Mouse (Mus musculus) kidney, embryonic 14.5 days (tissue): ENCODE results near the gene Extl1. TPM values are rescaled to one million over a fixed set of nuclear protein-coding genes. Genes with fewer than 3 reads are reported as not detected.

Source experiments
- ATAC-seq: fragments of 200-750 bp; cut with Nextera tagmentation; 2 replicates; pipeline ENCODE4 v1.8.0; 2017; ENCODE audit warnings: moderate number of reproducible peaks, mild to moderate bottlenecking, moderate TSS enrichment, moderate library complexity; ENCODE audit not compliant: low FRiP score, low TSS enrichment
- H3K27ac ChIP-seq: fragments of 300-500 bp; sonication (generic); 2 replicates; pipeline ENCODE4 v1.5.1; 2014; ENCODE audit warnings: low read depth, mild to moderate bottlenecking, low read length, moderate library complexity, mixed read lengths
- H3K27me3 ChIP-seq: fragments of 300-500 bp; sonication (generic); 2 replicates; pipeline ENCODE4 v1.6.1; 2014; ENCODE audit warnings: mild to moderate bottlenecking, low read length; ENCODE audit not compliant: control insufficient read depth, insufficient read depth
- H3K36me3 ChIP-seq: fragments of 300-500 bp; sonication (generic); 2 replicates; pipeline ENCODE4 v1.6.1; 2014; ENCODE audit warnings: low read length, mixed read lengths; ENCODE audit not compliant: control insufficient read depth, insufficient read depth
- H3K4me1 ChIP-seq: fragments of 300-500 bp; sonication (generic); 2 replicates; pipeline ENCODE4 v1.6.1; 2014; ENCODE audit warnings: low read length, mixed read lengths; ENCODE audit not compliant: control insufficient read depth, insufficient read depth
- H3K4me2 ChIP-seq: fragments of 300-500 bp; sonication (generic); replicated peaks from 2 replicates; pipeline ENCODE4 v1.6.1; 2014; ENCODE audit warnings: low read depth, mild to moderate bottlenecking, low read length
- H3K4me3 ChIP-seq: fragments of 300-500 bp; sonication (generic); 2 replicates; pipeline ENCODE4 v1.5.1; 2014; ENCODE audit warnings: mild to moderate bottlenecking, low read length
- H3K9ac ChIP-seq: fragments of 300-500 bp; sonication (generic); 2 replicates; pipeline ENCODE4 v1.6.1; 2014; ENCODE audit warnings: low read depth, mild to moderate bottlenecking, low read length, moderate library complexity
- H3K9me3 ChIP-seq: fragments of 300-500 bp; sonication (generic); 2 replicates; pipeline ENCODE4 v1.6.1; 2016; ENCODE audit warnings: low read length; ENCODE audit not compliant: control insufficient read depth
- WGBS: fragments of 180-500 bp; shearing (Covaris S2); extraction: QIAGEN DNeasy Blood & Tissue Kit; methylation state at CpG from one replicate; pipeline ENCODE4 v1.1.7; 2014; 5-methylcytosine and 5-hydroxymethylcytosine counted together
- polyA plus RNA-seq: library from polyadenylated mRNA; unstranded; fragments of >200 nt; fragmentation: Nextera tagmentation; extraction: Ambion mirVana; gene quantifications from 2 replicates; pipeline ENCODE4 v1.2.1, GENCODE M21; 2014

Gene Extl1
- polyA plus RNA-seq, 1 experiment from 2014 or later = 0.23 TPM

GRCm38 (mm10) chr4:134395977-134396825 is 12.6 kb upstream of the Extl1 start, which contains the start of gene Pafah2:
TSS of gene Pafah2 (plus strand) at chr4:134396320.
- ATAC-seq = peak; percentile 98
- Histone ChIP-seq H3K27me3 (no peaks in the 10 kb centered on the region), H3K27ac (peak within 1 kb of the TSS; percentile 51; the same call in 1 of the 2 replicates), H3K9ac (peak within 1 kb of the TSS; percentile 62), H3K36me3 (no peaks in the 10 kb centered on the region), H3K4me3 (peak within 1 kb of the TSS; percentile 65), H3K4me2 (peak within 1 kb of the TSS; percentile 93), H3K4me1 (peaks cover 11% of the 10 kb centered on the region), H3K9me3 (no peaks in the 10 kb centered on the region; the same call in none of the 2 replicates)
- WGBS = 1% methylated on average over 31 of the region's 31 CpGs

GRCm38 (mm10) chr4:134395142-134395541 is 11.5 kb upstream of the Extl1 start:
- H3K4me3 ChIP-seq = no peak overlapping the region
- H3K9ac ChIP-seq = no peak overlapping the region
- H3K9me3 ChIP-seq = no peaks in the 10 kb centered on the region; the same call in none of the 2 replicates
- ATAC-seq = no peak
- no peak overlapping the region for H3K4me2 ChIP-seq
- no peaks in the 10 kb centered on the region for H3K27me3 ChIP-seq
- WGBS = 94% methylated on average over 7 of the region's 7 CpGs
- H3K27ac ChIP-seq = no peak overlapping the region
- H3K36me3 ChIP-seq = no peaks in the 10 kb centered on the region
- H3K4me1 ChIP-seq = 0 out of 2 replicates have a peak, but pooled peaks cover 8% of the 10 kb centered on the region

- ATAC-seq = no peak
- no peak overlapping the region for H3K4me3 ChIP-seq
- H3K9ac ChIP-seq = no peak overlapping the region
- no peak overlapping the region for H3K4me2 ChIP-seq
- WGBS = 26% methylated on average over 12 of the region's 12 CpGs
- no peaks in the 10 kb centered on the region for H3K36me3 ChIP-seq
- H3K4me1 ChIP-seq = 0 out of 2 replicates have a peak, but pooled peaks cover 8% of the 10 kb centered on the region
- H3K27me3 ChIP-seq = no peaks in the 10 kb centered on the region
- H3K9me3 ChIP-seq = no peaks in the 10 kb centered on the region; the same call in none of the 2 replicates
- no peak overlapping the region for H3K27ac ChIP-seq
Measured at GRCm38 (mm10) chr4:134393026-134393425, 9.4 kb upstream of the Extl1 start.

- ATAC-seq = no peak
- no peak overlapping the region for H3K27ac ChIP-seq
- H3K4me1 ChIP-seq = 0 out of 2 replicates have a peak, but pooled peaks cover 6% of the 10 kb centered on the region
- no peak overlapping the region for H3K4me3 ChIP-seq
- no peaks in the 10 kb centered on the region; the same call in none of the 2 replicates for H3K9me3 ChIP-seq
- H3K9ac ChIP-seq = no peak overlapping the region
- H3K4me2 ChIP-seq = no peak overlapping the region
- H3K27me3 ChIP-seq = no peaks in the 10 kb centered on the region
- 25% methylated on average over 8 of the region's 8 CpGs for WGBS
- no peaks in the 10 kb centered on the region for H3K36me3 ChIP-seq
Measured at GRCm38 (mm10) chr4:134392595-134392994, 8.9 kb upstream of the Extl1 start.

GRCm38 (mm10) chr4:134391636-134392035 is 8.0 kb upstream of the Extl1 start:
- no peaks in the 10 kb centered on the region; the same call in none of the 2 replicates for H3K9me3 ChIP-seq
- no peak overlapping the region for H3K4me3 ChIP-seq
- H3K4me2 ChIP-seq = no peak overlapping the region
- no peaks in the 10 kb centered on the region for H3K4me1 ChIP-seq
- no peak overlapping the region for H3K27ac ChIP-seq
- 90% methylated on average over 1 of the region's 1 CpGs for WGBS
- no peaks in the 10 kb centered on the region for H3K27me3 ChIP-seq
- no peak for ATAC-seq
- H3K36me3 ChIP-seq = no peaks in the 10 kb centered on the region
- no peak overlapping the region for H3K9ac ChIP-seq

- H3K36me3 ChIP-seq = no peaks in the 10 kb centered on the region
- H3K9me3 ChIP-seq = no peaks in the 10 kb centered on the region; the same call in none of the 2 replicates
- no peaks in the 10 kb centered on the region for H3K27me3 ChIP-seq
- H3K27ac ChIP-seq = no peak overlapping the region
- 13% methylated on average over 5 of the region's 5 CpGs for WGBS
- no peak overlapping the region for H3K4me2 ChIP-seq
- no peak overlapping the region for H3K4me3 ChIP-seq
- H3K4me1 ChIP-seq = no peaks in the 10 kb centered on the region
- no peak for ATAC-seq
- no peak overlapping the region for H3K9ac ChIP-seq
Measured at GRCm38 (mm10) chr4:134388397-134388796, 4.7 kb upstream of the Extl1 start.

- Histone ChIP-seq H3K9me3 (no peaks in the 10 kb centered on the region; the same call in none of the 2 replicates), H3K27me3 (no peaks in the 10 kb centered on the region), H3K27ac (no peak overlapping the region), H3K4me1 (no peaks in the 10 kb centered on the region), H3K9ac (no peak overlapping the region), H3K4me2 (no peak overlapping the region), H3K4me3 (no peak overlapping the region), H3K36me3 (no peaks in the 10 kb centered on the region)
- ATAC-seq = 0 out of 2 replicates have a peak, but pooled peaks have one; percentile 20
- 72% methylated on average over 6 of the region's 6 CpGs for WGBS
Measured at GRCm38 (mm10) chr4:134387268-134387667, 3.6 kb upstream of the Extl1 start.

GRCm38 (mm10) chr4:134379510-134379909 is 4.1 kb downstream of the Extl1 start:
- Histone ChIP-seq H3K27ac (no peak overlapping the region), H3K27me3 (no peaks in the 10 kb centered on the region), H3K4me2 (no peak overlapping the region), H3K4me1 (no peaks in the 10 kb centered on the region), H3K9ac (no peak overlapping the region), H3K36me3 (no peaks in the 10 kb centered on the region), H3K9me3 (no peaks in the 10 kb centered on the region), H3K4me3 (no peak overlapping the region)
- no peak for ATAC-seq
- 86% methylated on average over 8 of the region's 8 CpGs for WGBS

GRCm38 (mm10) chr4:134378089-134378615 is 5.5 kb downstream of the Extl1 start:
- ATAC-seq = no peak
- no peaks in the 10 kb centered on the region for H3K36me3 ChIP-seq
- H3K4me1 ChIP-seq = no peaks in the 10 kb centered on the region
- H3K27me3 ChIP-seq = no peaks in the 10 kb centered on the region
- H3K4me3 ChIP-seq = no peak overlapping the region
- no peak overlapping the region for H3K27ac ChIP-seq
- no peak overlapping the region for H3K9ac ChIP-seq
- H3K9me3 ChIP-seq = no peaks in the 10 kb centered on the region
- 34% methylated on average over 10 of the region's 10 CpGs for WGBS
- no peak overlapping the region for H3K4me2 ChIP-seq
